Mouse (Mus musculus): ENCODE results near the gene Myh2.

The Myh2 gene

GRCm38 (mm10) chr11:67151651-67152630, 18.9 kb upstream of the Myh2 start:
- DNase-seq (ENCODE audit: low read depth, low spot score): no peak

DNA sequence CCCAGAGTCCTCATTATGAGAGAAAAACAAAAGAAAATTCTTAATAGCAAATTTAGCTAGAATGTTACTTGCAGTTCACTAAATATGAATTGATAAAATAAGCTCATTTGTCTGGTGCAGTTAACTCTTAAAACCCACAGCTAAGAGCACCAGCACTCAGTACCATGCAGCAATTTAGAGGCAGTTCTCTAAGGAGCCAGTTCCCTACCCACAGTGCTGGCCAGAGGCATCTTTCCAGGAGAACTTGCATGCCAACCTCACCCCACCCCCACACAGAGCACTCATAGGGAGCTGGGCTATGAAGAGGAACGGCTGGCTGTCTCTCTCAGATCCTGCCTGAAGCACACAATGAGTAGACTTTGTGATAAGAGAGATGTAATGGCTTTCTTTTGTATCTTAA, 17.7 kb upstream of the Myh2 start:
- no peak for DNase-seq (ENCODE audit: low read depth, low spot score)

- DNase-seq (ENCODE audit: low read depth, low spot score): no peak
Measured at GRCm38 (mm10) chr11:67153843-67154242, 17.0 kb upstream of the Myh2 start.

DNA sequence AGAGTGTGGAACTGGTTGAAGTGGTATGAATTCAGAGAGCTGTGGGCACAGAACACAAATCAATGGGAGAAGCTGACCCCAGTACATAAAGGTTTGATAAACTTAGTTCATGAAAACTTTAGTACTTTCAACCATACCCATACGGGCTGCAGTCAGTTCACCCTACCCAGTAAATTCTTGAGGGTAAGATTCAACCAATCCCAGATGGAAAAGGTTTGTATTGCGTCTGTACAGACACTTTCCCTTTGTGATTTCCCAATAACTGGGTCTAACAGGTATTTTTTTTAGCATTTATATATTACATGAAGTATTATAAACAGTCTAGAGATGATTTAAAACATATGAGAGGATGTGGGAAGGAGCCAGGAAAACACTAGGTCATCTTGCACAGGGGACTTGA, 15.2 kb upstream of the Myh2 start:
- DNase-seq (ENCODE audit: low read depth, low spot score): no peak

- no peak for DNase-seq (ENCODE audit: low read depth, low spot score)
Measured at GRCm38 (mm10) chr11:67160131-67160530, 10.7 kb upstream of the Myh2 start.

- no peak for DNase-seq (ENCODE audit: low read depth, low spot score)
Measured at GRCm38 (mm10) chr11:67163701-67164100, 7.1 kb upstream of the Myh2 start.

GRCm38 (mm10) chr11:67164851-67165250, 6.0 kb upstream of the Myh2 start:
- peak; percentile 27 for DNase-seq (ENCODE audit: low read depth, low spot score)

- DNase-seq (ENCODE audit: low read depth, low spot score): no peak
Measured at GRCm38 (mm10) chr11:67169301-67169700, 1.5 kb upstream of the Myh2 start.

DNA sequence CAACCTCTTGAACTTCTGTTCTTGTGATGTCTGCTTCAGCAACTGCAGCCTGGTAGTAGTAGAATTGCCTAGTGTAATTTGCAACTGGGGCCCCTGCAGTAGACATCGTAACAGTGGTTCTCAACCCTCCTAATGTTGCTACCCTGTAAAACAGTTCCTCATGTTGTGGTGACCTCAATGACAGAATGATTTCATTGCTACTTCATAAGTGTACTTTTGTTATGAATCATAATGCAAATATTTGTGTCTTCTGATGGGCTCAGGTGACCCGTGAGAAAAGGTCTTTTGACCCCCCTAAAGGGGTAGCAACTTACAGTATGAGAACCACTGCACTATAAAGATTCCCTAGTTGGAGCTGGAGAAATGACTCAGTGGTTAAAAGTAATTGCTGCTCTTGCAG, 1.6 kb downstream of the Myh2 start:
- DNase-seq (ENCODE audit: low read depth, low spot score): no peak

DNA sequence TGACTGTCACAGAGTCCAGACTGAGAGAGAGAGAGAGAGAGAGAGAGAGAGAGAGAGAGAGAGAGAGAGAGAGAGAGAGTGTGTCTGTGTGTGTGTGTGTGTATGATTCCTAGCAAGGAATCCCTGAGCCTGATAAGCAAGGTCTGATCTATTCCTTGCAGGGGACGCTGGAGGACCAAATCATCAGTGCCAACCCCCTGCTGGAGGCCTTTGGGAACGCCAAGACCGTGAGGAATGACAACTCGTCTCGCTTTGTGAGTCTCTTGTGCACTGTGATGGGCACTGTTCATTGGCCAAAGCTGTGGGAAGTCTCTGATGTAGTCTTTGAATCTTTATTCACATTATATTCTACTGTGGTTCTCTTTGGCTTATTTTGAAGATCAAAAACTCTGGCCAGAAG, 5.5 kb downstream of the Myh2 start:
- no peak for DNase-seq (ENCODE audit: low read depth, low spot score)

DNA sequence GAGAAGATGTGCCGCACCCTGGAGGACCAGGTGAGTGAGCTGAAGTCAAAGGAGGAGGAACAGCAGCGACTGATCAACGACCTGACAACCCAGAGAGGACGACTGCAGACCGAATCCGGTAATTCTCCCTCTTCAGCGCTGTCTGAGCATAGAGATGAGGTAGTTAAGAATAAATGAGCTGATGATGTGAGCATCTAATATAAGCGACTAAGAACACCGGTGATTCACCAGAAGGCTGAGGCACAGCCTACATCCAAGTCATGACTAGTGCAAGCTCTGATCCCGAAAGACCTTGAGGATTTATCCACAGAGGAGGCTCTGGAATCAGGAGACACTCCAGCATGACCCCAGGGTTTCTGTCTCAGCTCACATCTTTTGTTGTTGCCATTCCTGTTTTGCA, 19.5 kb downstream of the Myh2 start:
- peak; percentile 15 for DNase-seq (ENCODE audit: low read depth, low spot score)

DNA sequence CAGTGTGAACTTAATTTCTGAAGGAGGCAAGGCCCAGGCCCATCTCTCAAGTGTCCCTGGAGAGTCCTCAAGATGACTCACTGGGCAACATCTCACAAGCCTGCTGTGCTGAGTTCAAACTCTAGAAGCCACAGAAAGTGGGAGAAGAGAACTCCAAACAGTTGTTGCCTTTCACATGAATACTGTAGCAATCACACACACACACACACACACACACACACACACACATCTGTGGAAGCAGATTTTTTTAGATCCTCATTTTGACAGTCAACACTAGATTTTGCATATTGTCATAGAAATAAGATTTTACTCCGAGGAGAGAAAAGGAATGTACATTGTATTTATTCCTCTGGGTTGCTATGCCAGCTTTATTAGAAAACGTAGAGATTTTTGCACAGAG, 20.0 kb downstream of the Myh2 start:
- peak; percentile 44 for DNase-seq (ENCODE audit: low read depth, low spot score)

DNA sequence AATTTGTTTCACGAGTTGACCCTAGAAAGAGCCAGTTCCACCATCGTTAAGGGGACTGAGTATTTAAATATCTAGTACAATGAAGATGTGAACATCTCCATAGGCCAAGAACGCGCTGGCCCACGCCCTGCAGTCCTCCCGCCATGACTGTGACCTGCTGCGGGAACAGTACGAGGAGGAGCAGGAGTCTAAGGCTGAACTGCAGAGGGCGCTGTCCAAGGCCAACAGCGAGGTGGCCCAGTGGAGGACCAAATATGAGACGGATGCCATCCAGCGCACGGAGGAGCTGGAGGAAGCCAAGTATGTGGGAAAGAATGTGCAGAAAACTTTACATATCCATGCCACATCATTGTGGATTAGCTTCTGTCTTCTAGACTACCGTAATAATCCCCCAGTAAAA, 20.7 kb downstream of the Myh2 start:
- no peak for DNase-seq (ENCODE audit: low read depth, low spot score)

GRCm38 (mm10) chr11:67199321-67199720, 28.5 kb downstream of the Myh2 start:
- peak; percentile 53 for DNase-seq (ENCODE audit: low read depth, low spot score)

GRCm38 (mm10) chr11:67199752-67200151, 28.9 kb downstream of the Myh2 start, which contains the start of gene Myh1:
Gene Myh1, plus strand, starts transcription at chr11:67200052.
- DNase-seq (ENCODE audit: low read depth, low spot score): no peak

DNA sequence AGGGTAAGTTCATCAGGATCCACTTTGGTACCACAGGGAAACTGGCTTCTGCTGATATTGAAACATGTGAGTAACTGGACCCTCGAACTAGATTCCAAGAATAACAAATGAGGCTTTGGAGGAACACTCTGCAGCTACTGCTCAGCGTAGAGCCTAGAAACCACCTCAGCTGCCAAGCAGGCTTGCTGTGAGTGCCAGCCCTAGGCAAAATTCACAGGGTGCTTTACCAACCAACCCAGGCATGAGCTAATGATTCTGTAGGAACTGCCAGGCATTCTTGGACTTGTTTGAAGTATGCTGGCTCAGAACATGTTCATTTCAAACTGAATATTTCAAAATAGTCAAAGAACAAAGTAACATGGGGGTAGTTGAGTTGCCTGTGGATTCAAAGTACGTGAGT, 33.9 kb downstream of the Myh2 start:
- DNase-seq (ENCODE audit: low read depth, low spot score): no peak

GRCm38 (mm10) chr11:67221803-67222202, 51.0 kb downstream of the Myh2 start:
- DNase-seq (ENCODE audit: low read depth, low spot score): no peak

DNA sequence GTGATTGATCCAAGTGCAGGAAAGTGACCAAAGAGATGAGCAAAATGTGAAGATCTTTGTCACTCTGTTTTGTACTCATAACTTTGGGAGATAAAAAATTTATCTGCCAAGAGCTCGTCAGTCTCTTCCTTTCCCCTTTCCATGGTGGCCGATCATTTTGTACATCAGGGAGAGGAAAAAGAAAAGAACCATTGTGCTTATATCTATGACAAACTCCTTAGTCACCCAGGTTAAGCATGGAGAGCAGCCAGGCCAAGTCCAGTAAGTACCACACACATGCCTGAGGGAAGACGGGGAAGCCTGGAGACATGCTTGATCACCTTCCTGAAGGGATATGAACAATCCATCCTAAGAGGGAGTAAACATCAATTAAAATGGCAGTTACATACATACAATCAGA, 53.6 kb downstream of the Myh2 start:
- peak; percentile 75 for DNase-seq (ENCODE audit: low read depth, low spot score)

GRCm38 (mm10) chr11:67228731-67229130, 57.9 kb downstream of the Myh2 start:
- DNase-seq (ENCODE audit: low read depth, low spot score): no peak

DNA sequence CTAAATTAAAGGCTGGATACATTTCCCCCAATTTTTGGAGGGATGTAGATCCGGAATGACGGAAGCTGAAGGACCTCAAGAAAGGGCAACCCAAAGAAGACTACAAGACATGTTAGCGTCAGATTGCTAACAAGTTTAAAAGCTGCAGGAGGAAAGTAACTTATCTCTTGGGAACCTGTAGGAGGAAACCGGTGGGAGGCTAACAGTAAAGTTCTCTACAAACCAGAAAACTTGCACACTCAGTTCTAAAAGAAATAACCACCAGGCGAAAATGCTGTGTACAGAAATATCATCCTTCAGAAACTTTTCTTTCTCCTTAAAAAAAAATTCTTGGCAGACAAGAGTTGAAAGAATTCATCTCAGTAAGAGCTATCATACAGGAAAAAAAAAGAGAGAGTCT, 58.3 kb downstream of the Myh2 start:
- DNase-seq (ENCODE audit: low read depth, low spot score): no peak

DNA sequence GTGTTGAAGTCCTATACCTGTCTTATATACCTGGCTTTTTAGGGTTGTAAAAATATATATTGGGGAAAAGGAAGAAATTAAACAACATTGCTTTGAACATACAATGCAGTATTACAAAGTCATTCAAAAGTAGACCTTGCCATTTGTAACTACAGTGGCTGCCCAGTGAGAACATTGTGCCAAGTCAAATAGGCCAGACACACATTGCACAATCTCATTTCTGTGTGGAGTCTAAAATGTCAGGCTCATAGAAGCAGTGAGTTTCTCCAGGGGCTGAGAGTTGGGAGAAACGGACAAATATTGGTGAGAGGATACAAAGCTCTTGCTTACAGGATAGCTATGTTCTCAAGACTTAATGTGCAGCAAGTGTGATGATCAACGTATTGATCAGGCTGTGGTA, 59.1 kb downstream of the Myh2 start:
- peak; percentile 33 for DNase-seq (ENCODE audit: low read depth, low spot score)

DNA sequence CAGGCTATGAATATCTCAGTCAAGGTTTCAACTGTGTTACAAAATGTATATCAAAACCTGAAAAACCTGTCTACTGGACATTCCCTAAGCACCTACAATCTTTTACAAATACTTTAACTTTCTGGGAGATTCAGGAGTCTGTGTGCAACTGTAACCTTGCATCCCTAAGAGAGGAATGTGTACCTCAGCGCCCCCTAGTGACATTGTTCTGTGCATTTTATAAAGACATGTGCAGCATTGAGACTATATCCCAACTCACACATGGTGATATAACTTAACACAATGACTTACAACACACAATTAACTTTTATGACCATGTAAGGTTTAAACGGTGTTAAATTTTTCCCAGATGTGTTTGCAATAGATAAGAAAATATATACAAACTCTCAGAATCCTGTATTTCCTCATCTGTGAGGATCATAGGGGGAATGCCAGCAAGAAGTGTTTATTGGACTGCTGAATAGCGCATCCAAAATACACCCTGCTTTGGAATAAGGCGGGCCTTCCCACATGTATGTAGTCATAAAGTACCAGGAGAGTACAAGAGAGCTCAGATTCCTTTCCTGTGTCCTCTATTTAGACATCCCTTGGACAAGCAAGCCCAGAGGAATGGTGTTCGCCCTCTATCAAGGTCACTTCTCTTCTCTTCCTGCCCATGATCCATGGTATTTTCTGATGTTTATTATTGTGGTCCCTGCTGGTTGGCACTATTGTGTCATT, 65.0 kb downstream of the Myh2 start:
- peak; percentile 70 for DNase-seq (ENCODE audit: low read depth, low spot score)

GRCm38 (mm10) chr11:67236799-67237198, 66.0 kb downstream of the Myh2 start:
- no peak for DNase-seq (ENCODE audit: low read depth, low spot score)
